Mouse (Mus musculus): ENCODE data around the gene Gimap9. TPM values are rescaled to one million over a fixed set of nuclear protein-coding genes. Genes with fewer than 3 reads are reported as not detected.

Gimap9 gene
- polyA plus RNA-seq, 1 experiment from 2014 or later: 1.7 TPM

- no peak overlapping the region for H3K4me3 ChIP-seq
- H3K9me3 ChIP-seq: no peaks in the 10 kb centered on the region
- no peak overlapping the region for H3K27ac ChIP-seq
- H3K4me2 ChIP-seq: no peak overlapping the region
- H3K9ac ChIP-seq: no peak overlapping the region
- H3K4me1 ChIP-seq: no peaks in the 10 kb centered on the region
- no peak for ATAC-seq (replicated peaks)
- no peaks in the 10 kb centered on the region for H3K36me3 ChIP-seq (replicated peaks)
- whole genome bisulfite sequencing: 81% methylated on average over 2 of the region's 2 CpGs
- H3K27me3 ChIP-seq (replicated peaks): no peaks in the 10 kb centered on the region
Observed at GRCm38 (mm10) chr6:48638553-48638952, 37.4 kb upstream of the Gimap9 start.

- H3K9me3 ChIP-seq: no peaks in the 10 kb centered on the region
- no peaks in the 10 kb centered on the region for H3K4me1 ChIP-seq
- 80% methylated on average over 6 of the region's 6 CpGs for WGBS
- no peaks in the 10 kb centered on the region for H3K36me3 ChIP-seq (replicated peaks)
- ATAC-seq (replicated peaks): no peak
- no peak overlapping the region for H3K4me2 ChIP-seq
- no peaks in the 10 kb centered on the region for H3K27me3 ChIP-seq (replicated peaks)
- no peak overlapping the region for H3K4me3 ChIP-seq
- no peak overlapping the region for H3K27ac ChIP-seq
- no peak overlapping the region for H3K9ac ChIP-seq
Observed at GRCm38 (mm10) chr6:48641391-48641790, 34.5 kb upstream of the Gimap9 start.

- Histone ChIP-seq H3K4me2 (no peak overlapping the region), H3K36me3 (replicated peaks) (no peaks in the 10 kb centered on the region), H3K27ac (no peak overlapping the region), H3K4me3 (no peak overlapping the region), H3K9me3 (no peaks in the 10 kb centered on the region), H3K4me1 (no peaks in the 10 kb centered on the region), H3K9ac (no peak overlapping the region), H3K27me3 (replicated peaks) (no peaks in the 10 kb centered on the region)
- 22% methylated on average over 4 of the region's 4 CpGs for WGBS
- peak; percentile 42; the same call in 1 of the 2 replicates for ATAC-seq (replicated peaks)
Observed at GRCm38 (mm10) chr6:48642764-48643292, 33.1 kb upstream of the Gimap9 start.

GRCm38 (mm10) chr6:48645660-48646308, 30.1 kb upstream of the Gimap9 start:
- 14% methylated on average over 12 of the region's 12 CpGs for WGBS
- no peak overlapping the region for H3K4me2 ChIP-seq
- H3K9ac ChIP-seq: no peak overlapping the region
- H3K4me3 ChIP-seq: no peak overlapping the region
- H3K4me1 ChIP-seq: no peaks in the 10 kb centered on the region
- no peaks in the 10 kb centered on the region for H3K27me3 ChIP-seq (replicated peaks)
- no peaks in the 10 kb centered on the region for H3K9me3 ChIP-seq
- no peaks in the 10 kb centered on the region for H3K36me3 ChIP-seq (replicated peaks)
- H3K27ac ChIP-seq: no peak overlapping the region
- 0 out of 2 replicates have a peak, but pooled peaks have one; percentile 33 for ATAC-seq (replicated peaks)

- Histone ChIP-seq H3K36me3 (replicated peaks) (no peaks in the 10 kb centered on the region), H3K4me3 (no peak overlapping the region), H3K27me3 (replicated peaks) (no peaks in the 10 kb centered on the region), H3K4me1 (no peaks in the 10 kb centered on the region), H3K4me2 (no peak overlapping the region), H3K9ac (no peak overlapping the region), H3K9me3 (no peaks in the 10 kb centered on the region), H3K27ac (no peak overlapping the region)
- 85% methylated on average over 4 of the region's 4 CpGs for WGBS
- ATAC-seq (replicated peaks): no peak
Observed at GRCm38 (mm10) chr6:48646309-48646690, 29.6 kb upstream of the Gimap9 start.

GRCm38 (mm10) chr6:48646995-48647394, 28.9 kb upstream of the Gimap9 start, which contains the start of gene Gimap8:
Gimap8 (plus strand) TSS chr6:48647234.
- H3K4me3 ChIP-seq: no peak within 1 kb of the TSS
- H3K9ac ChIP-seq: no peak within 1 kb of the TSS
- no peak within 1 kb of the TSS for H3K4me2 ChIP-seq
- ATAC-seq (replicated peaks): no peak
- no peaks in the 10 kb centered on the region for H3K4me1 ChIP-seq
- no peaks in the 10 kb centered on the region for H3K27me3 ChIP-seq (replicated peaks)
- no peak within 1 kb of the TSS for H3K27ac ChIP-seq
- WGBS: 41% methylated on average over 3 of the region's 3 CpGs
- no peaks in the 10 kb centered on the region for H3K36me3 ChIP-seq (replicated peaks)
- no peaks in the 10 kb centered on the region for H3K9me3 ChIP-seq

- Histone ChIP-seq H3K27ac (no peak overlapping the region), H3K27me3 (replicated peaks) (no peaks in the 10 kb centered on the region), H3K4me2 (no peak overlapping the region), H3K36me3 (replicated peaks) (no peaks in the 10 kb centered on the region), H3K4me3 (no peak overlapping the region), H3K9ac (no peak overlapping the region), H3K4me1 (no peaks in the 10 kb centered on the region), H3K9me3 (no peaks in the 10 kb centered on the region)
- WGBS: 92% methylated on average over 2 of the region's 2 CpGs
- no peak for ATAC-seq (replicated peaks)
Observed at GRCm38 (mm10) chr6:48647611-48648010, 28.3 kb upstream of the Gimap9 start.

GRCm38 (mm10) chr6:48648779-48649178, 27.1 kb upstream of the Gimap9 start:
- no peaks in the 10 kb centered on the region for H3K36me3 ChIP-seq (replicated peaks)
- H3K9ac ChIP-seq: no peak overlapping the region
- no peaks in the 10 kb centered on the region for H3K27me3 ChIP-seq (replicated peaks)
- no peak overlapping the region for H3K27ac ChIP-seq
- H3K4me2 ChIP-seq: no peak overlapping the region
- no peak for ATAC-seq (replicated peaks)
- H3K4me3 ChIP-seq: no peak overlapping the region
- H3K4me1 ChIP-seq: no peaks in the 10 kb centered on the region
- 78% methylated on average over 4 of the region's 4 CpGs for WGBS
- no peaks in the 10 kb centered on the region for H3K9me3 ChIP-seq

- H3K4me3 ChIP-seq: no peak overlapping the region
- no peaks in the 10 kb centered on the region for H3K36me3 ChIP-seq (replicated peaks)
- 92% methylated on average over 9 of the region's 9 CpGs for WGBS
- H3K27ac ChIP-seq: no peak overlapping the region
- no peaks in the 10 kb centered on the region for H3K9me3 ChIP-seq
- no peaks in the 10 kb centered on the region for H3K4me1 ChIP-seq
- no peak overlapping the region for H3K9ac ChIP-seq
- H3K27me3 ChIP-seq (replicated peaks): no peaks in the 10 kb centered on the region
- no peak overlapping the region for H3K4me2 ChIP-seq
- ATAC-seq (replicated peaks): no peak
Observed at GRCm38 (mm10) chr6:48650041-48650440, 25.9 kb upstream of the Gimap9 start.

GRCm38 (mm10) chr6:48658721-48659120, 17.2 kb upstream of the Gimap9 start:
- ATAC-seq (replicated peaks): no peak
- WGBS: 87% methylated on average over 5 of the region's 5 CpGs

GRCm38 (mm10) chr6:48664750-48665149, 11.2 kb upstream of the Gimap9 start:
- 84% methylated on average over 4 of the region's 4 CpGs for WGBS
- ATAC-seq (replicated peaks): no peak
- Histone ChIP-seq H3K9me3 (no peaks in the 10 kb centered on the region), H3K27me3 (replicated peaks) (no peaks in the 10 kb centered on the region), H3K9ac (no peak overlapping the region), H3K36me3 (replicated peaks) (no peaks in the 10 kb centered on the region), H3K4me3 (no peak overlapping the region), H3K4me2 (no peak overlapping the region), H3K4me1 (no peaks in the 10 kb centered on the region), H3K27ac (no peak overlapping the region)

More at GRCm38 (mm10) chr6:48658721-48659120, 17.2 kb upstream of the Gimap9 start:
- Histone ChIP-seq H3K36me3 (replicated peaks) (no peaks in the 10 kb centered on the region), H3K4me2 (no peak overlapping the region), H3K27ac (no peak overlapping the region), H3K4me3 (no peak overlapping the region), H3K9me3 (no peaks in the 10 kb centered on the region), H3K9ac (no peak overlapping the region), H3K4me1 (no peaks in the 10 kb centered on the region), H3K27me3 (replicated peaks) (no peaks in the 10 kb centered on the region)

- Histone ChIP-seq H3K36me3 (replicated peaks) (no peaks in the 10 kb centered on the region), H3K9me3 (no peaks in the 10 kb centered on the region), H3K4me1 (no peaks in the 10 kb centered on the region), H3K9ac (no peak overlapping the region), H3K4me3 (no peak overlapping the region), H3K4me2 (no peak overlapping the region), H3K27ac (no peak overlapping the region), H3K27me3 (replicated peaks) (no peaks in the 10 kb centered on the region)
- no peak for ATAC-seq (replicated peaks)
- 95% methylated on average over 9 of the region's 9 CpGs for WGBS
Observed at GRCm38 (mm10) chr6:48665471-48665870, 10.5 kb upstream of the Gimap9 start.

GRCm38 (mm10) chr6:48666159-48666586, 9.8 kb upstream of the Gimap9 start:
- no peaks in the 10 kb centered on the region for H3K4me1 ChIP-seq
- WGBS: 74% methylated on average over 7 of the region's 7 CpGs

More at GRCm38 (mm10) chr6:48666159-48666586, 9.8 kb upstream of the Gimap9 start:
- no peaks in the 10 kb centered on the region for H3K36me3 ChIP-seq (replicated peaks)
- H3K9ac ChIP-seq: no peak overlapping the region
- ATAC-seq (replicated peaks): no peak
- no peaks in the 10 kb centered on the region for H3K9me3 ChIP-seq
- H3K27me3 ChIP-seq (replicated peaks): no peaks in the 10 kb centered on the region
- no peak overlapping the region for H3K27ac ChIP-seq
- no peak overlapping the region for H3K4me2 ChIP-seq
- no peak overlapping the region for H3K4me3 ChIP-seq

Measured in midbrain, embryonic 15.5 days (tissue).